Mouse (Mus musculus): Measurements from ENCODE around the gene Ints7.

- TF ChIP-seq E2F4 (IDR thresholded peaks at IDR 0.05; ENCODE audit: insufficient read depth): no peak
- no peak for TF ChIP-seq POLR2A (IDR thresholded peaks at IDR 0.05; ENCODE audit: insufficient read length, low read depth)
- TF ChIP-seq MYOG (IDR thresholded peaks at IDR 0.05; ENCODE audit: control insufficient read depth in 1 of 3, insufficient read depth in 1 of 3, insufficient read length in 2 of 3, low read depth in 2 of 3): no peak
- no peak for TF ChIP-seq MAX (IDR thresholded peaks at IDR 0.05; ENCODE audit: low read depth)
- no peak for TF ChIP-seq TCF3 (IDR thresholded peaks at IDR 0.05; ENCODE audit: insufficient read length, low read depth)
- TF ChIP-seq MYOD1 (IDR thresholded peaks at IDR 0.05; ENCODE audit: control insufficient read depth in 1 of 3, insufficient read length in 2 of 3, low read depth in 2 of 3): no peak
- TF ChIP-seq REST (IDR thresholded peaks at IDR 0.05; ENCODE audit: insufficient read depth, insufficient read length): no peak
- TF ChIP-seq CEBPB (IDR thresholded peaks at IDR 0.05; ENCODE audit: insufficient read depth, poor library complexity, severe bottlenecking): no peak
Measured at GRCm38 (mm10) chr1:191570415-191570814, 5.0 kb upstream of the Ints7 start.

All from myocyte (in vitro differentiated cells).